Mouse (Mus musculus): ENCODE results near the gene Ar. TPM values are rescaled to one million over a fixed set of nuclear protein-coding genes. Genes with fewer than 3 reads are reported as not detected.

Gene Ar
- polyA plus RNA-seq, 1 experiment from 2014 or later: 0.18 TPM

GRCm38 (mm10) chrX:98271361-98271760 lies 122.8 kb downstream of the Ar start:
- no peak overlapping the region for H3K4me3 ChIP-seq
- no peaks in the 10 kb centered on the region for H3K9me3 ChIP-seq
- H3K9ac ChIP-seq: no peak overlapping the region
- H3K4me2 ChIP-seq: no peak overlapping the region
- H3K27ac ChIP-seq: no peak overlapping the region
- no peaks in the 10 kb centered on the region for H3K27me3 ChIP-seq (replicated peaks)
- H3K4me1 ChIP-seq: no peaks in the 10 kb centered on the region
- H3K36me3 ChIP-seq (replicated peaks): no peaks in the 10 kb centered on the region
- no peak for ATAC-seq (replicated peaks)

GRCm38 (mm10) chrX:98291763-98292162 lies 143.2 kb downstream of the Ar start:
- H3K9ac ChIP-seq: no peak overlapping the region
- 65% methylated on average over 1 of the region's 1 CpGs for WGBS
- no peak overlapping the region for H3K4me3 ChIP-seq

DNA sequence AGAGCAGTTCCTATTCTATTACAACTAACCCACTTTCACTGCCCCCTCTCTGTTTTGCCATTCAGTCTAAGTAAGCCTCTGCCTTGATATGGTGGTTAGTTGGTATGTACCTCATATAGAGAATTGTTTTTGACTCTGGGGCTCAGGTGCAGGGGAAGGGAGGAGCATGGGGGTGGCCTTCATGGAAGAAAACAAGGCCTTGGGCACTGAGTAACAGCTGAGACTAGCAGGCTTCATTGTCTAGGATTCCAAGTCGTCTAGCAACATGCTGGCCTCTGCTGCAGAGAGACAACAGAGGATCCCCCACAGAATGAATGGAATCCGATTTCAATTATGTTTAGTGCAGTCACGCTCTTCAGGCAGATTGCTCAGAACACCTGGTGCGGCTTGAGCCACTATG lies 152.1 kb downstream of the Ar start:
- no peak overlapping the region for H3K27ac ChIP-seq
- no peaks in the 10 kb centered on the region for H3K27me3 ChIP-seq (replicated peaks)
- no peaks in the 10 kb centered on the region for H3K4me1 ChIP-seq
- no peak overlapping the region for H3K9ac ChIP-seq
- no peaks in the 10 kb centered on the region for H3K36me3 ChIP-seq (replicated peaks)
- H3K9me3 ChIP-seq: no peaks in the 10 kb centered on the region
- no peak overlapping the region for H3K4me3 ChIP-seq
- no peak overlapping the region for H3K4me2 ChIP-seq
- 49% methylated on average over 4 of the region's 4 CpGs for WGBS
- ATAC-seq (replicated peaks): no peak

More at GRCm38 (mm10) chrX:98291763-98292162, 143.2 kb downstream of the Ar start:
- Histone ChIP-seq H3K4me1 (no peaks in the 10 kb centered on the region), H3K9me3 (no peaks in the 10 kb centered on the region), H3K4me2 (no peak overlapping the region), H3K36me3 (replicated peaks) (no peaks in the 10 kb centered on the region), H3K27ac (no peak overlapping the region), H3K27me3 (replicated peaks) (no peaks in the 10 kb centered on the region)
- no peak for ATAC-seq (replicated peaks)

DNA sequence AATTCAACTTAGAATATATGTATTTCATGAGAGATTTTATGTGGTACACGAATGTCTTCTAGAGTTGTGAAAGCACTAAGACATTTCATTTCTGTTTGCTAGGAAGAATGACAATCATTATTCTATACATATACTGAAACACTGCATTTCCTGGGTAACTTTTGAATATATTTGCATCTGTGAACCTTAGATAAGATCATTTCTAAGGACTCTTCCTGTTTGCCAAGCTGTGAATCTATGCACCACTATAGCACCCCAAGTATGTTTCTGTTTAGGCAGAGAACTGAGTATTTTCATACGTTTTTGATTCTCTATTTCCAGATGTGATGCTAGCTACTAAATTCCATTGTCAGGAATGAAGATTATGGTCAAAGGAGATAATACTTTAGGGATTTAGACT lies 153.4 kb downstream of the Ar start:
- WGBS: 77% methylated on average over 2 of the region's 2 CpGs
- no peak for ATAC-seq (replicated peaks)
- H3K27me3 ChIP-seq (replicated peaks): no peaks in the 10 kb centered on the region
- no peak overlapping the region for H3K4me2 ChIP-seq
- H3K9me3 ChIP-seq: no peaks in the 10 kb centered on the region
- H3K27ac ChIP-seq: no peak overlapping the region
- H3K4me1 ChIP-seq: no peaks in the 10 kb centered on the region
- H3K36me3 ChIP-seq (replicated peaks): no peaks in the 10 kb centered on the region
- no peak overlapping the region for H3K9ac ChIP-seq
- H3K4me3 ChIP-seq: no peak overlapping the region

- Histone ChIP-seq H3K9ac (no peak overlapping the region), H3K4me1 (no peaks in the 10 kb centered on the region), H3K9me3 (no peaks in the 10 kb centered on the region), H3K4me3 (no peak overlapping the region), H3K27ac (no peak overlapping the region), H3K4me2 (no peak overlapping the region), H3K27me3 (replicated peaks) (no peaks in the 10 kb centered on the region), H3K36me3 (replicated peaks) (no peaks in the 10 kb centered on the region)
- WGBS: 83% methylated on average over 3 of the region's 3 CpGs
- ATAC-seq (replicated peaks): no peak
Observed at GRCm38 (mm10) chrX:98315961-98316360, 167.4 kb downstream of the Ar start.

DNA sequence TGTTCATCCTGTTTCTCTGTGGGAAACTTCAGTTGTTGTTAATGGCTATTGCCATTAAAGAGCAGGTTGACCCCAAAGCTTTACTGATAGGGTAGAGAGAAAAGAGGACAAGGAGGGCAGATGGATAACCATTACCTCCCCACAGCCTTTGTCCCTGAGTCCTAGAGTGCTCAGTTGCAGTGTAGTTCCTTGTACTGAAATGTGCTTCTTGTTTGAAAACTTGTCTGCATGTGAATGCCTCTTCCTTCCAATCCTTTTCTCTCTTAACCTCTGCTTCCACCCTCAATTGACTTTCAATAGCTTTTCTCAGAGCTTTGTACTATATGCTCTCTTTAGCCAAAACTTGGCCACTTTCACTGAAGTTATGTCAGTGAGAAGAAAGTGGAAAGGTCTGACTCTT lies 168.9 kb downstream of the Ar start:
- ATAC-seq (replicated peaks): no peak
- no peaks in the 10 kb centered on the region for H3K27me3 ChIP-seq (replicated peaks)

GRCm38 (mm10) chrX:98323105-98323504 lies 174.5 kb downstream of the Ar start:
- Histone ChIP-seq H3K36me3 (replicated peaks) (no peaks in the 10 kb centered on the region), H3K4me1 (no peaks in the 10 kb centered on the region), H3K4me3 (no peak overlapping the region), H3K27me3 (replicated peaks) (no peaks in the 10 kb centered on the region), H3K27ac (no peak overlapping the region), H3K9me3 (no peaks in the 10 kb centered on the region), H3K4me2 (no peak overlapping the region), H3K9ac (no peak overlapping the region)
- ATAC-seq (replicated peaks): no peak
- WGBS: 88% methylated on average over 2 of the region's 2 CpGs

More for the DNA sequence above, 168.9 kb downstream of the Ar start:
- Histone ChIP-seq H3K4me1 (no peaks in the 10 kb centered on the region), H3K36me3 (replicated peaks) (no peaks in the 10 kb centered on the region), H3K9ac (no peak overlapping the region), H3K4me3 (no peak overlapping the region), H3K27ac (no peak overlapping the region), H3K9me3 (no peaks in the 10 kb centered on the region), H3K4me2 (no peak overlapping the region)

GRCm38 (mm10) chrX:98347481-98347880 lies 198.9 kb downstream of the Ar start:
- no peak for ATAC-seq (replicated peaks)
- no peak overlapping the region for H3K4me2 ChIP-seq
- no peaks in the 10 kb centered on the region for H3K27me3 ChIP-seq (replicated peaks)
- H3K9me3 ChIP-seq: no peaks in the 10 kb centered on the region
- no peaks in the 10 kb centered on the region for H3K36me3 ChIP-seq (replicated peaks)
- H3K27ac ChIP-seq: no peak overlapping the region
- H3K4me1 ChIP-seq: no peaks in the 10 kb centered on the region
- H3K9ac ChIP-seq: no peak overlapping the region
- H3K4me3 ChIP-seq: no peak overlapping the region
- WGBS: 81% methylated on average over 1 of the region's 1 CpGs

DNA sequence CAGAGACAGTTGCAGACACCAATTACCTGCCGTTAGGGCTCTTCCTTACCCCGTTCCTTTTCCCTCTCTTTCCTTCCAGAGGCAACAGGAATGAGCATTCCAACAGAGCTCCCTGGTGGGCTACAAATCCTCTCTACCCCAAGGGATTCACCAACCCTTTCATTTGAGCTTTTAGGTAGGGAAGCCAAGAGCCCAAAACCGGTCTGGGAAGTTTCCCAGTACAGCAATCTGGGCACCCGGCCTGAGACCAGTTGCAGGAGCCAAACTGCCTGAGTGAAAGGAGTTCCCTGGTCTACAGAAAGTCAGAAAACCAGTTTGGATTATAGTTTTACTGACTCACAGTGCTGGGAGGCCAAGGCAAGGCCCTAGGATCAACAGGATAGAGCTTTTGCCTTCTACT lies 199.5 kb downstream of the Ar start:
- H3K9ac ChIP-seq: no peak overlapping the region
- H3K9me3 ChIP-seq: no peaks in the 10 kb centered on the region
- WGBS: 57% methylated on average over 4 of the region's 4 CpGs
- ATAC-seq (replicated peaks): no peak
- no peak overlapping the region for H3K27ac ChIP-seq
- no peaks in the 10 kb centered on the region for H3K4me1 ChIP-seq
- H3K4me3 ChIP-seq: no peak overlapping the region
- no peak overlapping the region for H3K4me2 ChIP-seq
- H3K36me3 ChIP-seq (replicated peaks): no peaks in the 10 kb centered on the region
- no peaks in the 10 kb centered on the region for H3K27me3 ChIP-seq (replicated peaks)
